Mouse (Mus musculus) liver, adult 2 months (tissue): ENCODE results near the gene Mea1. TPM values are rescaled to one million over a fixed set of nuclear protein-coding genes. Genes with fewer than 3 reads are reported as not detected.

ENCODE experiments used
- DNase-seq: peaks from one replicate; pipeline ENCODE4 v3.0.0-alpha.2; 2011; ENCODE audit warnings: low read depth, low spot score; ENCODE audit errors: extremely low read depth
- H3K27ac ChIP-seq: fragments of 200-500 bp; replicated peaks from 2 replicates; pipeline ENCODE4 v1.5.1; 2012; ENCODE audit warnings: low read depth, mild to moderate bottlenecking, control low read depth, inconsistent platforms, low read length; ENCODE audit not compliant: insufficient read depth
- H3K27me3 ChIP-seq: fragments of 200-500 bp; 2 replicates; pipeline ENCODE4 v1.6.1; 2012; ENCODE audit warnings: mild to moderate bottlenecking, moderate library complexity, low read length, inconsistent platforms; ENCODE audit not compliant: control insufficient read depth, insufficient read depth
- H3K36me3 ChIP-seq: fragments of 200-500 bp; 2 replicates; pipeline ENCODE4 v1.6.1; 2012; ENCODE audit warnings: low read length, inconsistent platforms; ENCODE audit not compliant: control insufficient read depth, insufficient read depth
- H3K4me1 ChIP-seq: fragments of 200-500 bp; 2 replicates; pipeline ENCODE4 v1.6.1; 2011; ENCODE audit warnings: low read length; ENCODE audit not compliant: control insufficient read depth, insufficient read depth
- H3K4me3 ChIP-seq: fragments of 200-500 bp; 2 replicates; pipeline ENCODE4 v1.5.1; 2011; ENCODE audit warnings: low read depth, mild to moderate bottlenecking, control low read depth, low read length, moderate library complexity; ENCODE audit not compliant: insufficient read depth
- H3K79me2 ChIP-seq: fragments of 200-500 bp; 2 replicates; pipeline ENCODE4 v1.6.1; 2012; ENCODE audit warnings: inconsistent platforms, mild to moderate bottlenecking, low read length, moderate library complexity; ENCODE audit not compliant: control insufficient read depth, insufficient read depth
- H3K9ac ChIP-seq: fragments of 200-500 bp; 2 replicates; pipeline ENCODE4 v1.6.1; 2012; ENCODE audit warnings: low read depth, mild to moderate bottlenecking, control low read depth, inconsistent platforms, low read length
- CTCF ChIP-seq: fragments of 200-500 bp; IDR thresholded peaks from 2 replicates; pipeline ENCODE4 v1.5.1; 2011; ENCODE audit warnings: low read depth, low read length, control low read depth
- POLR2A ChIP-seq: fragments of 200-500 bp; IDR thresholded peaks from 2 replicates; pipeline ENCODE4 v1.6.1; 2011; ENCODE audit warnings: low read length, control low read depth; ENCODE audit not compliant: insufficient read depth; ENCODE audit errors: extremely low read depth
- whole genome bisulfite sequencing: fragments of 180-500 bp; shearing (Covaris S2); methylation state at CpG from one replicate; pipeline ENCODE4 v1.1.7; 2018; 5-methylcytosine and 5-hydroxymethylcytosine counted together
- polyA plus RNA-seq: library from polyadenylated mRNA; depleted of rRNA; stranded (reverse); fragments of >200 nt; gene quantifications from 2 replicates; pipeline ENCODE4 v1.2.3, GENCODE M21; 2012
- total RNA-seq: library from RNA; depleted of rRNA; stranded (reverse); fragments of >200 nt; gene quantifications from 2 replicates; pipeline ENCODE4 v1.2.3, GENCODE M21; 2014

Mea1 gene
- total and polyA plus RNA-seq, 2 experiments, result 55.2 to 60.4 TPM

DNA sequence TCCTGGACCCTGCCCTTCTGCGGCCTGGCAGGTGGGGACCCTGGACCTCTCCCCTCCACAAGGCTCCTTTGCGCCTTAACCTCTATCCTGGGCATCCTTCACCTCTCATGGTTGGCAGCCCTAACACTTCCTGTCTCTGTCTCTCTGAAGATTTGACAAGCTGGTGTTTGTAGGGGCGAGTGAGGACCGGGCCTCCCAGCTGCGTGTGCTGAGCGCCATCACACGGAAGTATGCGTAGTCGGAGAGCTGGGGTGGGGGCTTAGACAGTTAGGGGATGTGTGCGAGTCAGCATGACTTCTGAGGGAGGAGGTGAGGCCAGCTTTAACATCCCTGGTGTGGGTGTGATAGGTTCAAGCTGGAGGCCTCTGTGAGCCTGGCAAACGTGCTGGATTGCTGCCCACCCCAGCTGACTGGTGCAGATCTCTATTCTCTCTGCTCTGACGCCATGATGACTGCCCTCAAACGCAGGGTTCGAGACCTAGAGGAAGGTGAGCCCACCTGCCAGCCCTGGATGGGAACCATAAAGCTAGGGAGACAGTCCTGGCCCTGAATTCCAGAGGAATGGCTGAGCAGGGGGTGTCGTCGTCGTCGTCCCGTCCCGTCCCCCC, 46.0 kb downstream of the Mea1 start:
- WGBS, result 36% methylated on average over 20 of the region's 20 CpGs
- Histone ChIP-seq H3K79me2 (no peaks in the 10 kb centered on the region), H3K36me3 (peaks cover 10% of the 10 kb centered on the region), H3K27ac (peak overlapping the region; percentile 16; the same call in 1 of the 2 replicates), H3K27me3 (no peaks in the 10 kb centered on the region), H3K4me3 (no peak overlapping the region), H3K9ac (no peak overlapping the region), H3K4me1 (peaks cover 5% of the 10 kb centered on the region; the same call in 1 of the 2 replicates)
- peak; percentile 75 for DNase-seq
- TF ChIP-seq CTCF (no peak), POLR2A (0 out of 2 replicates have a peak, but pooled peaks have one; percentile 23)

DNA sequence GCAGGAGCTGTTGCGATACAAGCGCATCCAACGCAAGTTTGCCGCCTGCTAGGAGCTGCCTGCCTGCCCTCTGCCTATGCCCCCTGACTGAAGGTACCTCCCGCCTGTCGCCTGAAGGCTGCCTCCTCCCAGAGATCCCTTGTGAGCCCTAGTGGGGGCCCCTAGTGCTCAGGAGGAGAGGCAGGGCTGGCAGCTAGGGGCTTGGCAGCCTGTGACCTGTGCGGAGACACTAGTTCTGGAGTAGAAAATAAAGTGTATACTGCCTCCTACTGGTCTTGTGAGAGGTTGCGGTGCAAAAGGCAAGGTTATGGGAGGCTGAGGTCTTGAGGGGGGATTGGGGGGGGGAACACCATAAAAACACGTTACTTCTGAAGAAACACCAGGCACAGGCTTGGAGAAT, 46.7 kb downstream of the Mea1 start:
- WGBS, result 49% methylated on average over 9 of the region's 9 CpGs
- TF ChIP-seq CTCF, result peak; percentile 42
- peak; percentile 25; the same call in 1 of the 2 replicates for TF ChIP-seq POLR2A
- peak; percentile 60 for DNase-seq
- H3K27me3 ChIP-seq, result no peaks in the 10 kb centered on the region
- H3K27ac ChIP-seq, result peak overlapping the region; percentile 87
- peaks cover 10% of the 10 kb centered on the region for H3K36me3 ChIP-seq
- peaks cover 8% of the 10 kb centered on the region; the same call in 1 of the 2 replicates for H3K4me1 ChIP-seq
- H3K4me3 ChIP-seq, result peak overlapping the region; percentile 51
- H3K9ac ChIP-seq, result peak overlapping the region; percentile 78
- H3K79me2 ChIP-seq, result no peaks in the 10 kb centered on the region

DNA sequence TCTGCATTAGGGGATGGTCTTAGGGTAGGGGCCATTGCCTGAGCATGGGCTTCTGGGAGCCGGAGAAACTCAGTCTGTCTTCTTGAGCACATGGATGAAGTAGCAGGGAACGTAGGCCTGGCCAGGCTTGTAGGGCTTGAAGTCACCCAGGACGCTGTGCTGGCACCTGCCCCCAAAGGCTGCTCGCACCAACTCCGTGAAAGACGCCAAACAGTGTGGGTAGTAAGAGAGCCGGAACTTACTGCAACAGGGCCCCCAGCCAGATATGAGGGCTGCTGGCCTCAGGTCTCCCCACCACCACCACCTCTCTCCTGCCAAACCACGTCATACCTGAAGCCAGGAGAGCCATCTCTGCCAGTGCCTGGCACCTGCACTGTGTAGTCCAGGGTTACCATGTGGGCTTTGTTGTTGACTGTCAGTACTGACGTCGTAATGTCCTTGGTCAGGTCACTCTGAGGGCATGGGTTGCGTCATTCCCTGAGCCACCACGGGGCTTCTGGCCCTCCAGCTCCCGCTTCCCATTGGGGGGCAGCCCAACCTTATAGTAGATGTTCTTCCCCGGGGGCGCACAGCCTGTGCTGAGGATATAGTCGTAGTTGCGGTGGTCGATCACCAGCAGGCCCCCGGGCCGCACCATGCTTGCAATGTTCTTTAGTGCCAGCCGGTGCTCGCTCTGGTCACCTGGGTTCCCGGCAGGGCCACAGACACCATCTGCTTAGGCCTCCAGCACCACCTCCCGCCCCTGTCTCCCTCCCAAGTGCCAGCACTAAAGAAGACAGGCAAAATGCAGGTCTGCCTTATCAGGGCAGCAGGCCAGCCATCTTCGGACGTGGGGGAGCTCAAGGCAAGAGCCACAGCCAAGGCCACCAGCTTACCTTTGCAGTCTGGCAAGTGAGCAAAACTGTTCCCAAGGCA, 47.4 kb downstream of the Mea1 start:
- peaks cover 10% of the 10 kb centered on the region for H3K36me3 ChIP-seq
- TF ChIP-seq CTCF (no peak), POLR2A (0 out of 2 replicates have a peak, but pooled peaks have one; percentile 25)
- peak overlapping the region; percentile 87 for H3K27ac ChIP-seq

DNA sequence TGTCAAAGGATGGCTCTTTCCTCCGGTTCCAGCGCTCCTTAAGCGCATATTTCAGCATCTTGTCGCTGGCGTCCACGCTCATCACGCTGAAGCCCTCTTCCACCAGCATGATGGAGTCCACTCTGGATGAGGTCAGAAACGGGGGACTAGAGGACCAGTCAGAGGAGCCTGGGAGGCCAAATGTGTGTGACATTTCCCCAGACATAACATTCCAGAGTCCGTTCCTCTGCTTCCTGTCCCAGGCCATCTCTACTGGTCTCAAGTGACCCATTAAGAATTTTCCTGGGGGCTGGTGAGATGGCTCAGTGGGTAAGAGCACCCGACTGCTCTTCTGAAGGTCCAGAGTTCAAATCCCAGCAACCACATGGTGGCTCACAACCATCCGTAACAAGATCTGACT, 48.7 kb downstream of the Mea1 start:
- 56% methylated on average over 11 of the region's 11 CpGs for WGBS
- Histone ChIP-seq H3K27me3 (no peaks in the 10 kb centered on the region), H3K79me2 (no peaks in the 10 kb centered on the region), H3K27ac (peak overlapping the region; percentile 69), H3K4me3 (peak overlapping the region; percentile 47), H3K4me1 (peaks cover 8% of the 10 kb centered on the region; the same call in 1 of the 2 replicates), H3K36me3 (peaks cover 10% of the 10 kb centered on the region), H3K9ac (peak overlapping the region; percentile 78)
- peak; percentile 23; the same call in 1 of the 2 replicates for TF ChIP-seq POLR2A
- TF ChIP-seq CTCF, result no peak
- peak; percentile 52 for DNase-seq

More for the DNA sequence above, 47.4 kb downstream of the Mea1 start:
- 26% methylated on average over 26 of the region's 26 CpGs for WGBS
- Histone ChIP-seq H3K27me3 (no peaks in the 10 kb centered on the region), H3K9ac (peak overlapping the region; percentile 78), H3K4me1 (peaks cover 8% of the 10 kb centered on the region; the same call in 1 of the 2 replicates), H3K4me3 (peak overlapping the region; percentile 51), H3K79me2 (no peaks in the 10 kb centered on the region)
- peak; percentile 97 for DNase-seq

DNA sequence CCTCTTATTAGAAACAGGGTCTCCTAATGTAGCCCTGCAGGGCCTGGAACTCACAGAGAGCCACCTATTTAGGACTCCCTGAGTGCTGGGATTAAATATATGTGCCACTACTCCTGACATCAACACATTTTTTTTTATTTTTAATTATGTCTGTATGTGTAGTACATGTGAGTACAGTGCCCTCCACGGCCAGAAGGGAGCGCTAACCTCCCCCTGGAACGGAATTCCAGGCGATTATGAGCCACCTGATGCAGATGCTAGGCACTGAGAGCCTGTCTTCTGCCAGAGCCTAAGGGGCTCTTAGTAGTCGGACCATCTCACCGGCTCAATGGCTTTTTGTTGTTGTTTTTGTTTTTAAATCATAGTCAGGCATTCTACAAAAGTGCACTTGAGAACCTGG, 49.4 kb downstream of the Mea1 start:
- TF ChIP-seq POLR2A, result peak; percentile 6; the same call in 1 of the 2 replicates
- peak; percentile 76 for TF ChIP-seq CTCF
- Histone ChIP-seq H3K4me3 (peak overlapping the region; percentile 83), H3K27me3 (no peaks in the 10 kb centered on the region), H3K9ac (peak overlapping the region; percentile 93), H3K79me2 (no peaks in the 10 kb centered on the region), H3K36me3 (peaks cover 10% of the 10 kb centered on the region), H3K4me1 (peaks cover 8% of the 10 kb centered on the region; the same call in 1 of the 2 replicates), H3K27ac (peak overlapping the region; percentile 98)
- peak; percentile 59 for DNase-seq
- WGBS, result 15% methylated on average over 6 of the region's 6 CpGs
